Mouse (Mus musculus) limb, embryonic 15.5 days (tissue): Measurements from ENCODE around the gene Rho. TPM values are rescaled to one million over a fixed set of nuclear protein-coding genes. Genes with fewer than 3 reads are reported as not detected.
A peak's percentile ranks its signal among the peaks of the same experiment; 100 is the strongest.

Experiments used
- ATAC-seq: fragments of 200-750 bp; cut with Nextera tagmentation; 2 replicates; pipeline ENCODE4 v1.8.0; 2017; ENCODE audit warnings: low read depth, moderate TSS enrichment; ENCODE audit not compliant: insufficient number of reproducible peaks, low FRiP score, low TSS enrichment
- H3K27ac ChIP-seq: fragments of 300-500 bp; sonication (generic); 2 replicates; pipeline ENCODE4 v1.5.1; 2015; ENCODE audit warnings: moderate library complexity, mild to moderate bottlenecking, inconsistent platforms
- H3K27me3 ChIP-seq: fragments of 300-500 bp; sonication (generic); 2 replicates; pipeline ENCODE4 v1.6.1; 2015; ENCODE audit warnings: inconsistent platforms
- H3K36me3 ChIP-seq: fragments of 300-500 bp; sonication (generic); 2 replicates; pipeline ENCODE4 v1.6.1; 2015; ENCODE audit warnings: inconsistent platforms
- H3K4me1 ChIP-seq: fragments of 300-500 bp; sonication (generic); 2 replicates; pipeline ENCODE4 v1.6.1; 2015; ENCODE audit warnings: inconsistent platforms
- H3K4me2 ChIP-seq: fragments of 300-500 bp; sonication (generic); 2 replicates; pipeline ENCODE4 v1.6.1; 2015; ENCODE audit warnings: mild to moderate bottlenecking, inconsistent platforms
- H3K4me3 ChIP-seq: fragments of 300-500 bp; sonication (generic); 2 replicates; pipeline ENCODE4 v1.5.1; 2015; ENCODE audit warnings: mild to moderate bottlenecking, inconsistent platforms
- H3K9ac ChIP-seq: fragments of 300-500 bp; sonication (generic); 2 replicates; pipeline ENCODE4 v1.6.1; 2015; ENCODE audit warnings: inconsistent platforms
- H3K9me3 ChIP-seq: fragments of 300-500 bp; sonication (generic); 2 replicates; pipeline ENCODE4 v1.6.1; 2016; ENCODE audit warnings: inconsistent platforms
- WGBS: fragments of 180-500 bp; shearing (Covaris S2); methylation state at CpG from one replicate; pipeline ENCODE4 v1.1.7; 2015; 5-methylcytosine and 5-hydroxymethylcytosine counted together
- polyA plus RNA-seq: library from polyadenylated mRNA; unstranded; fragments of >200 nt; fragmentation: Nextera tagmentation; extraction: Ambion mirVana; gene quantifications from 2 replicates; pipeline ENCODE4 v1.2.1, GENCODE M21; 2015

Gene Rho
- polyA plus RNA-seq, 1 experiment from 2014 or later: 0.12 TPM

GRCm38 (mm10) chr6:115957681-115958080, 26.1 kb downstream of the Rho start:
- Histone ChIP-seq H3K27me3 (no peaks in the 10 kb centered on the region), H3K4me1 (peaks cover 69% of the 10 kb centered on the region), H3K27ac (peak overlapping the region; percentile 59), H3K4me2 (no peak overlapping the region), H3K9me3 (no peaks in the 10 kb centered on the region), H3K9ac (peak overlapping the region; percentile 35; the same call in 1 of the 2 replicates), H3K4me3 (no peak overlapping the region), H3K36me3 (0 out of 2 replicates have a peak, but pooled peaks cover 4% of the 10 kb centered on the region)
- no peak for ATAC-seq
- 29% methylated on average over 6 of the region's 6 CpGs for WGBS

GRCm38 (mm10) chr6:115958445-115958844, 26.9 kb downstream of the Rho start:
- H3K27me3 ChIP-seq: no peaks in the 10 kb centered on the region
- H3K4me2 ChIP-seq: no peak overlapping the region
- peaks cover 73% of the 10 kb centered on the region for H3K4me1 ChIP-seq
- peaks cover 10% of the 10 kb centered on the region for H3K36me3 ChIP-seq
- no peak overlapping the region for H3K9ac ChIP-seq
- no peak overlapping the region for H3K4me3 ChIP-seq
- ATAC-seq: no peak
- WGBS: 90% methylated on average over 9 of the region's 9 CpGs
- peak overlapping the region; percentile 59 for H3K27ac ChIP-seq
- H3K9me3 ChIP-seq: no peaks in the 10 kb centered on the region

DNA sequence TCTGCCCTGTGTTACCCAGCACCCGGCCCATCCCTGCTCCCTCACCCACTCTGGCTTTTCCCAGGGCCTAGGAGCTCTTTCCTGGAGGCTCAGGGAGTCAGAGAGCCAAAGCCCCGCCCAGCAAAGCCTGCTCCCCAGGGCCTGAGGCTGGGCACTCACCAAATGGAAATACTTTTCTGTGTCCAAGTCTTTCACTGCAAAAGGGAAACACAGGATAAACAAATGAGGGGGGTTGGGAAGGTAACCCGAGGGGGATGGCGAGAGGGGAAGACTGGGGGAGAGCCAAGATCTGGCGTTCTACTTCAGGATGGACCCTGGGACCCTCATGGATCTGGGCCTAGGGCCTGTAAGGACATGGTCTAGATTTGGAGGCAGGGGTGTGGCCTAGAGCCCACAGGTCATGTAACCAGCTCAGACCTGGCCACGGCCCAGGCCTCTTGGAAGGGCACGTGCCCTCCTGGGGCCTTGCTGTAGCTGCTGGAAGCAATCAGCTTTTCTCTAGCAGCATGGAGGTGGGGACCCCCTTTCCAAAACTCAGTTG, 27.7 kb downstream of the Rho start:
- Histone ChIP-seq H3K27ac (peak overlapping the region; percentile 50), H3K9ac (no peak overlapping the region), H3K9me3 (no peaks in the 10 kb centered on the region), H3K36me3 (peaks cover 14% of the 10 kb centered on the region), H3K27me3 (no peaks in the 10 kb centered on the region), H3K4me1 (peaks cover 69% of the 10 kb centered on the region), H3K4me3 (no peak overlapping the region), H3K4me2 (no peak overlapping the region)
- 58% methylated on average over 7 of the region's 7 CpGs for WGBS
- no peak for ATAC-seq

DNA sequence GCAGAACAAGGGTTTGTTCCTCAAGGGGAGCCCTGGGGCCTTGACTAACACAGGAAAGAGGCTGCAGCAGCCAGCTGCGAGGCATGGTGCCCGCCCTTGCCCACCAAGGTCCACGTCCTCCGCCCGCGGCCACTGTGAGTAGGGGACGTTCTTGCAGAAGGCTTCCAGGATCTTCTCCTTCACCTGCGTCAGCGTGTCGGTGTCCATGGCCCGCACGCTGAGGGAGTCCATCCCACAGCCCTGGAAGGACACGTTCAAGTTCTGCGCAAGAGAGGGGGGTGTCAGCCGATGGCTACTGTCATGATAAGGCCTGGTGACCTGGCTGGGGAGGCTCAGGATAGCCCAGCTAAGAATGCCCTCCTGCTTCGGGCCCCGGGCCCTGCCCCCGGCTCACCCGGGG, 28.8 kb downstream of the Rho start:
- WGBS: 94% methylated on average over 19 of the region's 19 CpGs
- Histone ChIP-seq H3K4me1 (peaks cover 58% of the 10 kb centered on the region), H3K9ac (no peak overlapping the region), H3K27me3 (no peaks in the 10 kb centered on the region), H3K9me3 (no peaks in the 10 kb centered on the region), H3K36me3 (peaks cover 14% of the 10 kb centered on the region), H3K27ac (no peak overlapping the region), H3K4me2 (no peak overlapping the region), H3K4me3 (no peak overlapping the region)
- ATAC-seq: no peak

- Histone ChIP-seq H3K4me1 (peaks cover 49% of the 10 kb centered on the region), H3K4me2 (no peak overlapping the region), H3K36me3 (peaks cover 24% of the 10 kb centered on the region), H3K27me3 (no peaks in the 10 kb centered on the region), H3K4me3 (no peak overlapping the region), H3K27ac (no peak overlapping the region), H3K9me3 (no peaks in the 10 kb centered on the region), H3K9ac (no peak overlapping the region)
- 89% methylated on average over 3 of the region's 3 CpGs for WGBS
- no peak for ATAC-seq
These were observed 30.2 kb downstream of the Rho start for GRCm38 (mm10) chr6:115961743-115962142.

- peaks cover 40% of the 10 kb centered on the region for H3K4me1 ChIP-seq
- no peak overlapping the region for H3K4me2 ChIP-seq
- no peak overlapping the region for H3K4me3 ChIP-seq
- H3K36me3 ChIP-seq: peaks cover 29% of the 10 kb centered on the region
- no peak overlapping the region for H3K27ac ChIP-seq
- H3K9ac ChIP-seq: peak overlapping the region; percentile 4; the same call in 1 of the 2 replicates
- WGBS: 45% methylated on average over 23 of the region's 23 CpGs
- no peak for ATAC-seq
- H3K9me3 ChIP-seq: no peaks in the 10 kb centered on the region
- H3K27me3 ChIP-seq: no peaks in the 10 kb centered on the region
These were observed 31.0 kb downstream of the Rho start for GRCm38 (mm10) chr6:115962439-115963085.

DNA sequence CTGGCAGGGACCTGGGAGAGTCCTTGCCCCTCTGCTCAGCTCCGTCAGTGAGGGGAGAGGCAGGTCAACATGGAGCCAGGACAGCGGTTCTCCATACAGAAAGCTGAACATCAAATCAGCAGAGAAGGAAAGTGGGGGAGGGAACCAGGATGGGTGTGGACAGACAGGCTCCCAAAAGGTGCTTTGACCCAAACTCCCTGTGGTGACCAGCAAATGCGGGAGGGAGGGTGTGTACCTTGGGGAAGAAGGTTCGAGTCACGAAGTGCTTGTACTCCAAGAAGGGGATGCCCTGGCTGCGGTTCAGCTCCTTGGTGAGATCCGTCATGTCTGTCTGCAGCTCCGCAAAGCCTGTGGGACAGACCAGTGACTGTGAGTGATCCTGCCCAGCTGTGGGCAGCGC, 32.1 kb downstream of the Rho start:
- no peak for ATAC-seq
- Histone ChIP-seq H3K9me3 (no peaks in the 10 kb centered on the region), H3K27me3 (no peaks in the 10 kb centered on the region), H3K9ac (no peak overlapping the region), H3K4me3 (no peak overlapping the region), H3K4me1 (peaks cover 36% of the 10 kb centered on the region), H3K36me3 (peaks cover 29% of the 10 kb centered on the region), H3K4me2 (no peak overlapping the region), H3K27ac (no peak overlapping the region)
- WGBS: 79% methylated on average over 9 of the region's 9 CpGs

DNA sequence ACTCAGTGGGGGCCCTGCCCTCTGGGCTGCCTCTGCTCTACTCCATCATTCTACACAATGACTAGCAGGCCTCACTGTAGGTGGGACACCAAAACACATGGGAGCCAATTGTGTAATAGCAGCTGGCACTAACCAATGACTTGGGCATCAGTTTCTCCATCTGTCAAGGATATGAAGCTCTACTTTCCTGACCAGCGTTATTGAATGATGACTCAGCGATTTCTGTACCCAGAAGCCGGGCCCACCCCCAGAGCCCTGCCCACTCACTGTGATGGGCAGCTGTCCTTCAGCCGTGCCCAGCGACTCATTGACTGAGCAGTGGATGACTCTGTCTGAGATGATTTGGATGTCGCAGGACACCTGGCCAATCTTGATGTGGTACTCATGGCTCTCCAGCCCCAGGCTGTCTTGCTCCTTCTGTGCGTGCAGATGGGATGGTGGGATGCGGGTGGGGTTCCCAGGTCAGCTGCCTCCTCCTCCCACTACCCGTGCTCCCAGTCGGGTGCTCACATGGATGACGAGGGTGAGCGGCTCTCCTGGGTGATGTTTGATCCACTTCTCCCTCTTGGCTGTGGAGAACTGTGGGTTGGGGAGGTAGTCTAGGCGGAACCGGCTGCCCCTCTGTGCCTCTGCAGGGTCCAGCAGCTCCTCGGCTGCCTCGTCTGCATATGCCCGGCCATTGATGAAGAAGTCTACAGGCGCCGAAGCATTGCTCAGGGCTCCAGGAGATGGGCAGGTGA, 34.8 kb downstream of the Rho start:
- H3K4me1 ChIP-seq: peaks cover 32% of the 10 kb centered on the region
- peaks cover 29% of the 10 kb centered on the region for H3K36me3 ChIP-seq
- no peak overlapping the region for H3K9ac ChIP-seq
- no peak overlapping the region for H3K27ac ChIP-seq
- no peak overlapping the region for H3K4me3 ChIP-seq
- WGBS: 92% methylated on average over 19 of the region's 19 CpGs
- H3K4me2 ChIP-seq: no peak overlapping the region
- no peaks in the 10 kb centered on the region for H3K9me3 ChIP-seq
- no peaks in the 10 kb centered on the region for H3K27me3 ChIP-seq
- ATAC-seq: no peak

DNA sequence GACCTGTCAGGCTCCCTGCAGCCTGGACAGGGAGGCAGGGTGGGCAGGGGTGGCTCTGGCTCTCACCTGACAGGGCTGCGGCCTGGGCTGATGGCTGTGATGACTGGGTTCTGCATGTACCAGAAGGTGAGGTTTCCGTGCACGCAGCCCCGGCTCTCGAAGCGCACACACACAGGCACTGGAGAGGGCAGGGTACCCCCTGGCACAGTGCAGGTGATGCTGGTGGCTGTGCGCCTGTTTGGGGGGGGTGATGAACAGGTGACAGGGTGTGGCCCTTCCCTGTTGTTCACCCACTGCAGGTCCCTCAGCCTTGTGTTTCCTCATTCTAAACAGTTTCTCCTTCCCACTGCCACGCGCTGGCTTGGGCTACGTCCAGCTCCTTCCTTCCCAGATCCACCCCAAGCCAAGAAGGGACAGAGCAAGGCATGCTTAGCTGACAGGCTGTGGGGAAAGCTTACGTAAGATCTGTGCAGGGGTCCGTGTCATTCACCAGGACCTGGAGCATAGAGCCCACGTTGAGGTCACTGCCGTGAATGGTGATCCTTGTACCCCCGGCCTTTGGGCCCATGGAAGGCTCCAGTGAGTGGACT, 35.8 kb downstream of the Rho start:
- WGBS: 92% methylated on average over 15 of the region's 15 CpGs
- no peaks in the 10 kb centered on the region for H3K27me3 ChIP-seq
- H3K9ac ChIP-seq: no peak overlapping the region
- no peaks in the 10 kb centered on the region for H3K9me3 ChIP-seq
- H3K4me2 ChIP-seq: no peak overlapping the region
- peaks cover 38% of the 10 kb centered on the region for H3K4me1 ChIP-seq
- no peak for ATAC-seq
- no peak overlapping the region for H3K4me3 ChIP-seq
- H3K36me3 ChIP-seq: peaks cover 28% of the 10 kb centered on the region
- H3K27ac ChIP-seq: no peak overlapping the region

DNA sequence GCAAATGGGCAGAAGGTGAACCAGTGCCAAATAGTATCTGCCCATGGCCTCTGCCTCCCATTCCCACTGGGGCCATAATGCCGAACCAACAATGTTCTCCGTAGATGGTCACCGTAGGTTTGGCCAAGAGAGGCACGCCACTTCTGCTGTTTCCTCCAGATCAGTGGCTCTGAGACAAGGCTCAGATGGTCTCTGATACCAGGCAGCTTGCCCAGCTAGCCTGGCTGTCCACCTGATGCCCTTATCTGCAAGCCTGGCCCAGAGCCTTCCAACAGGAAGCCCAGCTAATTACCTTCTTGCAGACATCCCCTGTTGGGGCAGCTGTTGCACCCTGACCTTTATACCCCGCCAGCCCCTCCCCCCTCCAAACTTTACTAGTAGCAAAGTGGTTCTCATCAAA, 36.5 kb downstream of the Rho start:
- H3K27me3 ChIP-seq: no peaks in the 10 kb centered on the region
- H3K9me3 ChIP-seq: no peaks in the 10 kb centered on the region
- peaks cover 38% of the 10 kb centered on the region for H3K4me1 ChIP-seq
- H3K9ac ChIP-seq: no peak overlapping the region
- ATAC-seq: no peak
- no peak overlapping the region for H3K4me3 ChIP-seq
- no peak overlapping the region for H3K27ac ChIP-seq
- peaks cover 21% of the 10 kb centered on the region for H3K36me3 ChIP-seq
- WGBS: 71% methylated on average over 5 of the region's 5 CpGs
- H3K4me2 ChIP-seq: no peak overlapping the region

- H3K36me3 ChIP-seq: peaks cover 18% of the 10 kb centered on the region; the same call in 1 of the 2 replicates
- no peaks in the 10 kb centered on the region for H3K27me3 ChIP-seq
- no peak overlapping the region for H3K4me3 ChIP-seq
- no peak for ATAC-seq
- H3K4me2 ChIP-seq: no peak overlapping the region
- H3K4me1 ChIP-seq: peaks cover 44% of the 10 kb centered on the region
- 77% methylated on average over 6 of the region's 6 CpGs for WGBS
- no peak overlapping the region for H3K9ac ChIP-seq
- no peaks in the 10 kb centered on the region for H3K9me3 ChIP-seq
- no peak overlapping the region for H3K27ac ChIP-seq
These were observed 37.2 kb downstream of the Rho start for GRCm38 (mm10) chr6:115968700-115969099.

DNA sequence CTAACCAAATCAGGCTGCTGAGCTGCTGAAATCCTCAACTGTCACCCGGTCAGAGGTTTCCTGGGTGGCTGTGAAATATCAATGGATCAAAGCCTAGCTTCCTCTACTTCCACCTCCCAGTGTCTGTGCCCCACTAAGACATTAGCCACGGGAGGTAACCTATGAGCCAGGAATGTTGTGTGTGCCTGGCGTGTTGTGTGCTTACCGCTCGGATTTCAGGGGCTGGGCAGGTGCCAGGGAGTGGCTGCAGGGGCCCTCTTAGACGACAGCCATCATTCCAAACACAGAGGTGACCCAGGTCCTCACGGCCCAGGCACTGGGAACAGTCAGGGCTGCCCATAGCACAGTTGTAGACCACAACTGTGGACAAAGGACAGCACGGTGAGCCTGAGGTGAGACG, 37.6 kb downstream of the Rho start:
- Histone ChIP-seq H3K27me3 (no peaks in the 10 kb centered on the region), H3K4me1 (peaks cover 47% of the 10 kb centered on the region), H3K9ac (no peak overlapping the region), H3K9me3 (no peaks in the 10 kb centered on the region), H3K4me3 (no peak overlapping the region), H3K27ac (no peak overlapping the region), H3K36me3 (peaks cover 15% of the 10 kb centered on the region; the same call in 1 of the 2 replicates), H3K4me2 (no peak overlapping the region)
- ATAC-seq: no peak
- WGBS: 57% methylated on average over 9 of the region's 9 CpGs
